Mouse (Mus musculus): ENCODE data around the gene Slc16a14.

Slc16a14 gene

GRCm38 (mm10) chr1:84891746-84892145, 43.2 kb downstream of the Slc16a14 start:
- no peaks in the 10 kb centered on the region for H3K27me3 ChIP-seq (ENCODE audit: insufficient read depth, low read length)
- peaks cover 56% of the 10 kb centered on the region for H3K4me1 ChIP-seq (replicated peaks; ENCODE audit: low read depth, low read length)
- no peaks in the 10 kb centered on the region for H3K9me3 ChIP-seq (ENCODE audit: low read length)
- no peaks in the 10 kb centered on the region for H3K36me3 ChIP-seq (ENCODE audit: insufficient read depth, low read length)
- peak overlapping the region; percentile 50 for H3K4me3 ChIP-seq (replicated peaks; ENCODE audit: low read length)
- TF ChIP-seq NANOG (IDR thresholded peaks at IDR 0.05; ENCODE audit: borderline replicate concordance, low read length) (no peak), CTCF (conservative IDR thresholded peaks at IDR 0.05; ENCODE audit: low read length) (no peak)

- Histone ChIP-seq H3K36me3 (ENCODE audit: insufficient read depth, low read length) (no peaks in the 10 kb centered on the region), H3K9me3 (ENCODE audit: low read length) (no peaks in the 10 kb centered on the region), H3K27me3 (ENCODE audit: insufficient read depth, low read length) (no peaks in the 10 kb centered on the region), H3K4me3 (replicated peaks; ENCODE audit: low read length) (0 out of 2 replicates have a peak overlapping the region, but pooled peaks have one; percentile 10), H3K4me1 (replicated peaks; ENCODE audit: low read depth, low read length) (peaks cover 59% of the 10 kb centered on the region)
- TF ChIP-seq NANOG (IDR thresholded peaks at IDR 0.05; ENCODE audit: borderline replicate concordance, low read length) (no peak), POU5F1 (IDR thresholded peaks at IDR 0.05; ENCODE audit: borderline replicate concordance, low read length) (no peak), CTCF (conservative IDR thresholded peaks at IDR 0.05; ENCODE audit: low read length) (no peak)
These were observed 44.4 kb downstream of the Slc16a14 start for GRCm38 (mm10) chr1:84890503-84890902.

GRCm38 (mm10) chr1:84890005-84890393, 44.9 kb downstream of the Slc16a14 start:
- H3K36me3 ChIP-seq (ENCODE audit: insufficient read depth, low read length): no peaks in the 10 kb centered on the region
- no peaks in the 10 kb centered on the region for H3K9me3 ChIP-seq (ENCODE audit: low read length)
- 0 out of 2 replicates have a peak overlapping the region, but pooled peaks have one; percentile 10 for H3K4me3 ChIP-seq (replicated peaks; ENCODE audit: low read length)
- TF ChIP-seq POU5F1 (IDR thresholded peaks at IDR 0.05; ENCODE audit: borderline replicate concordance, low read length) (no peak), CTCF (conservative IDR thresholded peaks at IDR 0.05; ENCODE audit: low read length) (no peak), NANOG (IDR thresholded peaks at IDR 0.05; ENCODE audit: borderline replicate concordance, low read length) (peak; percentile 16; the same call in 1 of the 2 replicates)
- H3K27me3 ChIP-seq (ENCODE audit: insufficient read depth, low read length): no peaks in the 10 kb centered on the region
- peaks cover 60% of the 10 kb centered on the region for H3K4me1 ChIP-seq (replicated peaks; ENCODE audit: low read depth, low read length)

- no peak for TF ChIP-seq CTCF (conservative IDR thresholded peaks at IDR 0.05; ENCODE audit: low read length)
- no peak for TF ChIP-seq NANOG (IDR thresholded peaks at IDR 0.05; ENCODE audit: borderline replicate concordance, low read length)
- TF ChIP-seq POU5F1 (IDR thresholded peaks at IDR 0.05; ENCODE audit: borderline replicate concordance, low read length): no peak
These were observed 45.5 kb downstream of the Slc16a14 start for GRCm38 (mm10) chr1:84889330-84890004.

GRCm38 (mm10) chr1:84885921-84886320, 49.0 kb downstream of the Slc16a14 start:
- TF ChIP-seq POU5F1 (IDR thresholded peaks at IDR 0.05; ENCODE audit: borderline replicate concordance, low read length) (no peak), CTCF (conservative IDR thresholded peaks at IDR 0.05; ENCODE audit: low read length) (peak; percentile 83)
- peaks cover 80% of the 10 kb centered on the region for H3K4me1 ChIP-seq (replicated peaks; ENCODE audit: low read depth, low read length)
- no peaks in the 10 kb centered on the region for H3K27me3 ChIP-seq (ENCODE audit: insufficient read depth, low read length)
- H3K4me3 ChIP-seq (replicated peaks; ENCODE audit: low read length): no peak overlapping the region
- H3K36me3 ChIP-seq (ENCODE audit: insufficient read depth, low read length): no peaks in the 10 kb centered on the region
- H3K9me3 ChIP-seq (ENCODE audit: low read length): no peaks in the 10 kb centered on the region

More at GRCm38 (mm10) chr1:84889330-84890004, 45.5 kb downstream of the Slc16a14 start:
- Histone ChIP-seq H3K4me3 (replicated peaks; ENCODE audit: low read length) (0 out of 2 replicates have a peak overlapping the region, but pooled peaks have one; percentile 10), H3K4me1 (replicated peaks; ENCODE audit: low read depth, low read length) (peaks cover 63% of the 10 kb centered on the region), H3K27me3 (ENCODE audit: insufficient read depth, low read length) (no peaks in the 10 kb centered on the region), H3K36me3 (ENCODE audit: insufficient read depth, low read length) (no peaks in the 10 kb centered on the region), H3K9me3 (ENCODE audit: low read length) (no peaks in the 10 kb centered on the region)

GRCm38 (mm10) chr1:84885174-84885573, 49.8 kb downstream of the Slc16a14 start:
- H3K9me3 ChIP-seq (ENCODE audit: low read length): no peaks in the 10 kb centered on the region
- TF ChIP-seq NANOG (IDR thresholded peaks at IDR 0.05; ENCODE audit: borderline replicate concordance, low read length): no peak
- peak; percentile 76 for TF ChIP-seq CTCF (conservative IDR thresholded peaks at IDR 0.05; ENCODE audit: low read length)
- TF ChIP-seq POU5F1 (IDR thresholded peaks at IDR 0.05; ENCODE audit: borderline replicate concordance, low read length): no peak
- peaks cover 80% of the 10 kb centered on the region for H3K4me1 ChIP-seq (replicated peaks; ENCODE audit: low read depth, low read length)
- no peaks in the 10 kb centered on the region for H3K27me3 ChIP-seq (ENCODE audit: insufficient read depth, low read length)
- H3K36me3 ChIP-seq (ENCODE audit: insufficient read depth, low read length): no peaks in the 10 kb centered on the region
- H3K4me3 ChIP-seq (replicated peaks; ENCODE audit: low read length): no peak overlapping the region

- Histone ChIP-seq H3K4me1 (replicated peaks; ENCODE audit: low read depth, low read length) (peaks cover 72% of the 10 kb centered on the region), H3K36me3 (ENCODE audit: insufficient read depth, low read length) (no peaks in the 10 kb centered on the region), H3K27me3 (ENCODE audit: insufficient read depth, low read length) (no peaks in the 10 kb centered on the region), H3K4me3 (replicated peaks; ENCODE audit: low read length) (no peak overlapping the region), H3K9me3 (ENCODE audit: low read length) (no peaks in the 10 kb centered on the region)
- TF ChIP-seq CTCF (conservative IDR thresholded peaks at IDR 0.05; ENCODE audit: low read length) (no peak), POU5F1 (IDR thresholded peaks at IDR 0.05; ENCODE audit: borderline replicate concordance, low read length) (no peak), NANOG (IDR thresholded peaks at IDR 0.05; ENCODE audit: borderline replicate concordance, low read length) (no peak)
These were observed 51.0 kb downstream of the Slc16a14 start for GRCm38 (mm10) chr1:84883889-84884288.

GRCm38 (mm10) chr1:84882937-84883336, 52.0 kb downstream of the Slc16a14 start:
- H3K4me3 ChIP-seq (replicated peaks; ENCODE audit: low read length): no peak overlapping the region
- no peaks in the 10 kb centered on the region for H3K27me3 ChIP-seq (ENCODE audit: insufficient read depth, low read length)
- H3K36me3 ChIP-seq (ENCODE audit: insufficient read depth, low read length): no peaks in the 10 kb centered on the region
- no peaks in the 10 kb centered on the region for H3K9me3 ChIP-seq (ENCODE audit: low read length)
- peaks cover 73% of the 10 kb centered on the region for H3K4me1 ChIP-seq (replicated peaks; ENCODE audit: low read depth, low read length)
- TF ChIP-seq NANOG (IDR thresholded peaks at IDR 0.05; ENCODE audit: borderline replicate concordance, low read length) (no peak), POU5F1 (IDR thresholded peaks at IDR 0.05; ENCODE audit: borderline replicate concordance, low read length) (no peak), CTCF (conservative IDR thresholded peaks at IDR 0.05; ENCODE audit: low read length) (no peak)
